Mouse (Mus musculus) left cerebral cortex, adult 9 months (tissue): Measurements from ENCODE around the gene Tspan9.

ENCODE experiments used
- DNase-seq, 2 experiments: peaks; one replicate each; pipeline ENCODE4 v3.0.0; 2022; ENCODE audit warnings: low spot score in 2 of 2

Tspan9 gene

GRCm38 (mm10) chr6:127932697-127933096 lies 210.7 kb downstream of the Tspan9 start:
- DNase-seq: no peak

- no peak for DNase-seq
These were observed 214.7 kb downstream of the Tspan9 start for GRCm38 (mm10) chr6:127928682-127929081.

- peak; percentile 66 to 83 for DNase-seq
These were observed 217.5 kb downstream of the Tspan9 start for GRCm38 (mm10) chr6:127925915-127926314.

- DNase-seq: peak; percentile 35 to 45
These were observed 218.6 kb downstream of the Tspan9 start for GRCm38 (mm10) chr6:127924750-127925149.

- no peak for DNase-seq
These were observed 220.1 kb downstream of the Tspan9 start for GRCm38 (mm10) chr6:127923296-127923695.

GRCm38 (mm10) chr6:127921996-127922395 lies 221.4 kb downstream of the Tspan9 start:
- DNase-seq: no peak

- peak in 1 of 2 experiments; percentile 84 for DNase-seq
These were observed 222.7 kb downstream of the Tspan9 start for GRCm38 (mm10) chr6:127920652-127921051.

GRCm38 (mm10) chr6:127919491-127919890 lies 223.9 kb downstream of the Tspan9 start:
- no peak for DNase-seq

- no peak for DNase-seq
These were observed 225.7 kb downstream of the Tspan9 start for GRCm38 (mm10) chr6:127917712-127918111.

GRCm38 (mm10) chr6:127916993-127917392 lies 226.4 kb downstream of the Tspan9 start:
- no peak for DNase-seq

- no peak for DNase-seq
These were observed 230.5 kb downstream of the Tspan9 start for GRCm38 (mm10) chr6:127912938-127913337.

GRCm38 (mm10) chr6:127911687-127912086 lies 231.7 kb downstream of the Tspan9 start:
- no peak for DNase-seq
